Mouse (Mus musculus): ENCODE results near the gene Tlr7. TPM values are rescaled to one million over a fixed set of nuclear protein-coding genes. Genes with fewer than 3 reads are reported as not detected.

Gene Tlr7
- polyA plus RNA-seq, 1 experiment = not detected

GRCm38 (mm10) chrX:167353617-167354016 is 23.3 kb upstream of the Tlr7 start:
- H3K4me3 ChIP-seq (ENCODE audit: low read depth, low read length) = no peak overlapping the region
- H3K4me1 ChIP-seq (ENCODE audit: control insufficient read depth, insufficient read depth, low read length) = no peaks in the 10 kb centered on the region
- no peaks in the 10 kb centered on the region for H3K36me3 ChIP-seq (ENCODE audit: control insufficient read depth, insufficient read depth, low read length, poor library complexity, severe bottlenecking)
- H3K27me3 ChIP-seq (ENCODE audit: control insufficient read depth, insufficient read depth, low read length, poor library complexity, severe bottlenecking) = no peaks in the 10 kb centered on the region
- no peak overlapping the region for H3K9ac ChIP-seq (ENCODE audit: low read depth, poor library complexity, severe bottlenecking)
- H3K9me3 ChIP-seq (replicated peaks; ENCODE audit: control insufficient read depth, insufficient read depth, low read length, poor library complexity, severe bottlenecking) = no peaks in the 10 kb centered on the region
- no peak for TF ChIP-seq EP300 (IDR thresholded peaks at IDR 0.05; ENCODE audit: insufficient read depth, low read depth, low read length)
- no peak for TF ChIP-seq CTCF (IDR thresholded peaks at IDR 0.05; ENCODE audit: low read depth, low read length)
- TF ChIP-seq POLR2A (IDR thresholded peaks at IDR 0.05; ENCODE audit: insufficient read depth, low read length) = no peak
- no peak overlapping the region for H3K27ac ChIP-seq (ENCODE audit: insufficient read depth, low read length)

DNA sequence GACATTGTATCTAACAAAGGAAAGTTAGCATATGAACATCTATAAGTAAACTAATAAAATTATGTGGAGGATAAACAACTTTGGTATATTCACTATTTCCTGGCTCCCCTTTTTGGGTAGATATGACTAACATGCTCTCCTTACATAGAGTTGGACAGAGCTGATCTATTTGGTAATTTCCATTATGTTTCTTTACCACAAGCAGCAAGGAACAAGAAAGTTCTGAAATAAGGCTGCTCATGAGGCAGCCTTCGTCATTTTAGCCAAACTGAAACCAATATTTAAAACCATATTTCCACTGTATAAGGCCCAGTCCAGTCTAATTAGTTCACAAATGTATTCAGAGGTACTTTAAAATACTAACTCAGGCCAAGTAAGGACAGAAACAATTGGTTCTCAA is 16.1 kb upstream of the Tlr7 start:
- Histone ChIP-seq H3K4me3 (ENCODE audit: low read depth, low read length) (no peak overlapping the region), H3K27ac (ENCODE audit: insufficient read depth, low read length) (no peak overlapping the region), H3K27me3 (ENCODE audit: control insufficient read depth, insufficient read depth, low read length, poor library complexity, severe bottlenecking) (no peaks in the 10 kb centered on the region), H3K4me1 (ENCODE audit: control insufficient read depth, insufficient read depth, low read length) (no peaks in the 10 kb centered on the region), H3K9ac (ENCODE audit: low read depth, poor library complexity, severe bottlenecking) (no peak overlapping the region), H3K36me3 (ENCODE audit: control insufficient read depth, insufficient read depth, low read length, poor library complexity, severe bottlenecking) (no peaks in the 10 kb centered on the region), H3K9me3 (replicated peaks; ENCODE audit: control insufficient read depth, insufficient read depth, low read length, poor library complexity, severe bottlenecking) (no peaks in the 10 kb centered on the region)
- TF ChIP-seq CTCF (IDR thresholded peaks at IDR 0.05; ENCODE audit: low read depth, low read length) = no peak
- no peak for TF ChIP-seq POLR2A (IDR thresholded peaks at IDR 0.05; ENCODE audit: insufficient read depth, low read length)

DNA sequence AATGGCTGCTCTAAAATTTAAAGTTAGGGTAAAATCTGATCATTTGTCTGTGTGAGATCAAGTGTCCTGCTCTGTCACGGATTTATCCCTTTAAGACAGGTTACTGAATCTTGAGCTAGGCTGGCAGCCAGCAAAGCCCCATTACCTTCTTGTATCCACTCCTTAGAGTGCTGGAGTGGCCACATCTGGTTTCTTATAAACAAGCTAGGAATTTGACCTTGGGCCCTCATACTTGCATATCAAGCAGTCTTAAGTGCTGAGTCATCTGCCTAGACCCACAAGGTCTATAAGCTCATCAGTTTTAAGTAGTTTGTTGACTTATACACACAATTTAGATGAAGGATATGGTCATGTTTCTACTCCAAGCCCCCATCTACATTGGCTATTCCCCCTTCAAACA is 14.0 kb upstream of the Tlr7 start:
- H3K9me3 ChIP-seq (replicated peaks; ENCODE audit: control insufficient read depth, insufficient read depth, low read length, poor library complexity, severe bottlenecking) = no peaks in the 10 kb centered on the region
- H3K4me3 ChIP-seq (ENCODE audit: low read depth, low read length) = no peak overlapping the region
- no peaks in the 10 kb centered on the region for H3K4me1 ChIP-seq (ENCODE audit: control insufficient read depth, insufficient read depth, low read length)
- TF ChIP-seq EP300 (IDR thresholded peaks at IDR 0.05; ENCODE audit: insufficient read depth, low read depth, low read length) = no peak
- TF ChIP-seq CTCF (IDR thresholded peaks at IDR 0.05; ENCODE audit: low read depth, low read length) = no peak
- TF ChIP-seq POLR2A (IDR thresholded peaks at IDR 0.05; ENCODE audit: insufficient read depth, low read length) = no peak
- H3K27ac ChIP-seq (ENCODE audit: insufficient read depth, low read length) = no peak overlapping the region
- no peaks in the 10 kb centered on the region for H3K27me3 ChIP-seq (ENCODE audit: control insufficient read depth, insufficient read depth, low read length, poor library complexity, severe bottlenecking)
- H3K9ac ChIP-seq (ENCODE audit: low read depth, poor library complexity, severe bottlenecking) = no peak overlapping the region
- H3K36me3 ChIP-seq (ENCODE audit: control insufficient read depth, insufficient read depth, low read length, poor library complexity, severe bottlenecking) = no peaks in the 10 kb centered on the region

- Histone ChIP-seq H3K9ac (ENCODE audit: low read depth, poor library complexity, severe bottlenecking) (no peak overlapping the region), H3K4me1 (ENCODE audit: control insufficient read depth, insufficient read depth, low read length) (no peaks in the 10 kb centered on the region), H3K27me3 (ENCODE audit: control insufficient read depth, insufficient read depth, low read length, poor library complexity, severe bottlenecking) (no peaks in the 10 kb centered on the region), H3K9me3 (replicated peaks; ENCODE audit: control insufficient read depth, insufficient read depth, low read length, poor library complexity, severe bottlenecking) (no peaks in the 10 kb centered on the region), H3K4me3 (ENCODE audit: low read depth, low read length) (no peak overlapping the region), H3K27ac (ENCODE audit: insufficient read depth, low read length) (no peak overlapping the region), H3K36me3 (ENCODE audit: control insufficient read depth, insufficient read depth, low read length, poor library complexity, severe bottlenecking) (no peaks in the 10 kb centered on the region)
- no peak for TF ChIP-seq EP300 (IDR thresholded peaks at IDR 0.05; ENCODE audit: insufficient read depth, low read depth, low read length)
- TF ChIP-seq CTCF (IDR thresholded peaks at IDR 0.05; ENCODE audit: low read depth, low read length) = no peak
- TF ChIP-seq POLR2A (IDR thresholded peaks at IDR 0.05; ENCODE audit: insufficient read depth, low read length) = no peak
These were observed 11.5 kb upstream of the Tlr7 start for GRCm38 (mm10) chrX:167341811-167342210.

DNA sequence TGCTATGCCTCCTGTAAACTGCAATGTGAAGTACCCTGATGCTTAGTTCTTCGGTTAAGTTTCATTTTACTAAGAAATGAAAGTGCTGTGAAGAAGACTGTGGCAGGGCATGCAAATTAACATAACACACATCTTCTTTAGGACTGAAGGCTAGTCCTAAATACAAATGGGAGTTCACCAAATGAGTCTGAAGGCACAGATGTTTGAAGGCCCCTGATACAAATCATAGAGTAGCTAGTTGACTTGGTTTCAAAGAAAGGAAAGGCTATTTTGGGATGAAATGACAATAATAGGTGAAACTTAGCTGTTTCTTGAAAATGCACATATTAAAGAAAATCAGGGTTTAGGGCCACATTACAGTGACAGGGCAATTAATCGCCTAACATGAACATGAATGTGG is 9.8 kb upstream of the Tlr7 start:
- Histone ChIP-seq H3K36me3 (ENCODE audit: control insufficient read depth, insufficient read depth, low read length, poor library complexity, severe bottlenecking) (no peaks in the 10 kb centered on the region), H3K27me3 (ENCODE audit: control insufficient read depth, insufficient read depth, low read length, poor library complexity, severe bottlenecking) (no peaks in the 10 kb centered on the region), H3K4me3 (ENCODE audit: low read depth, low read length) (no peak overlapping the region), H3K9ac (ENCODE audit: low read depth, poor library complexity, severe bottlenecking) (no peak overlapping the region), H3K9me3 (replicated peaks; ENCODE audit: control insufficient read depth, insufficient read depth, low read length, poor library complexity, severe bottlenecking) (no peaks in the 10 kb centered on the region), H3K4me1 (ENCODE audit: control insufficient read depth, insufficient read depth, low read length) (no peaks in the 10 kb centered on the region), H3K27ac (ENCODE audit: insufficient read depth, low read length) (no peak overlapping the region)
- no peak for TF ChIP-seq CTCF (IDR thresholded peaks at IDR 0.05; ENCODE audit: low read depth, low read length)
- no peak for TF ChIP-seq POLR2A (IDR thresholded peaks at IDR 0.05; ENCODE audit: insufficient read depth, low read length)
- TF ChIP-seq EP300 (IDR thresholded peaks at IDR 0.05; ENCODE audit: insufficient read depth, low read depth, low read length) = no peak

DNA sequence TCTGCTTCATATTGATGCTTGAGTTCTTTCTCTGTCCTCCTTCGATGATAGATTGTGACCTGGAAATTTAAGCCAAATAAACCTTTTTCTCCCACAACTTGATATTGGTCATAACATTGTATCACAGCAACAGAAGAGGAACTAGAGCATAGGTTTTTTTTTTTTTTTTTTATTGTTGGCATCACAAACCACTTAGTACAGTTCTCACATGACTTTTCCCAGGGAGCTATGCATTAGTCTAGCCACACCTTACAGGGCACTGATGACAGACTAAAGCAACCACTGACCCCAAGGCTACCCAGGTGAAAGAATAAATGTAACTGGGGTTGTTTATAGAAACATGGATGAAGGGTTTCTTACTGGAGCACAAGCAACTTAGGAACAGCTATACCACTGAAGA is 7.6 kb upstream of the Tlr7 start:
- H3K4me1 ChIP-seq (ENCODE audit: control insufficient read depth, insufficient read depth, low read length) = no peaks in the 10 kb centered on the region
- no peak overlapping the region for H3K9ac ChIP-seq (ENCODE audit: low read depth, poor library complexity, severe bottlenecking)
- H3K27ac ChIP-seq (ENCODE audit: insufficient read depth, low read length) = no peak overlapping the region
- H3K36me3 ChIP-seq (ENCODE audit: control insufficient read depth, insufficient read depth, low read length, poor library complexity, severe bottlenecking) = no peaks in the 10 kb centered on the region
- TF ChIP-seq POLR2A (IDR thresholded peaks at IDR 0.05; ENCODE audit: insufficient read depth, low read length) (no peak), CTCF (IDR thresholded peaks at IDR 0.05; ENCODE audit: low read depth, low read length) (no peak), EP300 (IDR thresholded peaks at IDR 0.05; ENCODE audit: insufficient read depth, low read depth, low read length) (no peak)
- no peak overlapping the region for H3K4me3 ChIP-seq (ENCODE audit: low read depth, low read length)
- no peaks in the 10 kb centered on the region for H3K27me3 ChIP-seq (ENCODE audit: control insufficient read depth, insufficient read depth, low read length, poor library complexity, severe bottlenecking)
- H3K9me3 ChIP-seq (replicated peaks; ENCODE audit: control insufficient read depth, insufficient read depth, low read length, poor library complexity, severe bottlenecking) = no peaks in the 10 kb centered on the region

All from ES-Bruce4 (cell line).